Mouse (Mus musculus) olfactory bulb, adult 2 months (tissue): Measurements from ENCODE around the gene Cacna1d.

ENCODE experiments used
- CTCF ChIP-seq: fragments of 200-500 bp; IDR thresholded peaks from 2 replicates; pipeline ENCODE4 v1.5.1; 2012; ENCODE audit warnings: low read depth, mild to moderate bottlenecking, low read length, moderate library complexity; ENCODE audit not compliant: insufficient read depth
- POLR2A ChIP-seq: fragments of 200-500 bp; IDR thresholded peaks from 2 replicates; pipeline ENCODE4 v1.6.1; 2012; ENCODE audit warnings: mild to moderate bottlenecking, low read depth, low read length, moderate library complexity; ENCODE audit not compliant: insufficient read depth

- TF ChIP-seq CTCF (no peak), POLR2A (no peak)
Measured at GRCm38 (mm10) chr14:30190308-30190971, 300.8 kb downstream of the Cacna1d start.
